Mouse (Mus musculus): ENCODE data around the gene 3110009E18Rik. TPM values are rescaled to one million over a fixed set of nuclear protein-coding genes. Genes with fewer than 3 reads are reported as not detected.

3110009E18Rik gene
- polyA plus RNA-seq, 1 experiment from 2014 or later: 14.6 TPM

DNA sequence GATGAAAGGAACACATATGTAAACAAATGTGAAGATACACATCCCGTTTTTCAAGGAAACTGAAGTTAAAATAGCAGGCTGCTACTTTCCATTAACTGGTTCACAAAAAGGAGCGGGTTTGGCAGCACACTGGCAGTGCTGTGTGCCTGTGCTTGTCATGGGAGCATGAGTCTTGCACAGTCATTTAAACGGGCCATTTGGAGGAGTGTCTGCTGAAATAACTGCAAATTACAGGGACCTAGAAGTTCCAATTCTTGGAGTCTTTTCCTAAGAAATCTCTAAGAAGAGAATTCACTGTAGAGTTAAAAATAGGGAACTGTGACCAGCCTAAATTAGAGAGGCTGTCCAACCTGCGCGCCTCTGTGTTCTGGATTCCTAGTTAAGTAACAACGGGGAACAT lies 70.0 kb downstream of the 3110009E18Rik start:
- no peaks in the 10 kb centered on the region for H3K4me1 ChIP-seq (ENCODE audit: control insufficient read depth, insufficient read depth, low read length)
- no peaks in the 10 kb centered on the region for H3K36me3 ChIP-seq (ENCODE audit: control insufficient read depth, insufficient read depth, low read length)
- no peak overlapping the region for H3K4me3 ChIP-seq (ENCODE audit: low read depth, low read length)
- no peaks in the 10 kb centered on the region for H3K9me3 ChIP-seq (ENCODE audit: control insufficient read depth, low read length)
- H3K27me3 ChIP-seq (replicated peaks; ENCODE audit: control insufficient read depth, insufficient read depth, low read length): no peaks in the 10 kb centered on the region
- no peak overlapping the region for H3K9ac ChIP-seq (ENCODE audit: low read depth, low read length)
- DNase-seq (ENCODE audit: low spot score): no peak
- no peak overlapping the region for H3K4me2 ChIP-seq (ENCODE audit: low read depth, low read length)
- ATAC-seq (ENCODE audit: low read depth): no peak
- H3K27ac ChIP-seq (replicated peaks; ENCODE audit: low read depth, low read length): no peak overlapping the region
- 81% methylated on average over 6 of the region's 6 CpGs for WGBS

DNA sequence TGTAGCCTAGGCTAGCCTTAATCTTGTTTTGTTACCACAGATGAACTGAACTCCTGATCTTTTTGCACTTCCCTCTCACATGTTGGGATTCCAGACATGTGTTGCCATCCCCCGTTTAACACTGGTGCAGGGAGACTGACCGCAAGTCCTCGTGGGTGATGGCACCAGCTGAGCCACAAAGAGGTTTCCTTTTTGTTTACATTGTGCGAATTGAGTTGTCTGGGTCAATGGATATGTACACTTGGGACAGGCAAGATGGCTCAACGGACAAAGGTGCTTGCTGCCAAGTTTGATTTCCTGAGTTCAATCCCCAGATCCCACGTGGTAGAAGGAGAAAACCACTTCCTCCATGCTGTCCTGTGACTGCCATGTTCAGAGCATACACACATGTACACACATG lies 71.3 kb downstream of the 3110009E18Rik start:
- Histone ChIP-seq H3K36me3 (ENCODE audit: control insufficient read depth, insufficient read depth, low read length) (no peaks in the 10 kb centered on the region), H3K9ac (ENCODE audit: low read depth, low read length) (no peak overlapping the region), H3K27me3 (replicated peaks; ENCODE audit: control insufficient read depth, insufficient read depth, low read length) (no peaks in the 10 kb centered on the region), H3K27ac (replicated peaks; ENCODE audit: low read depth, low read length) (no peak overlapping the region), H3K4me3 (ENCODE audit: low read depth, low read length) (no peak overlapping the region), H3K9me3 (ENCODE audit: control insufficient read depth, low read length) (no peaks in the 10 kb centered on the region), H3K4me1 (ENCODE audit: control insufficient read depth, insufficient read depth, low read length) (no peaks in the 10 kb centered on the region), H3K4me2 (ENCODE audit: low read depth, low read length) (no peak overlapping the region)
- WGBS: 73% methylated on average over 6 of the region's 6 CpGs
- DNase-seq (ENCODE audit: low spot score) (no peak), ATAC-seq (ENCODE audit: low read depth) (no peak)

DNA sequence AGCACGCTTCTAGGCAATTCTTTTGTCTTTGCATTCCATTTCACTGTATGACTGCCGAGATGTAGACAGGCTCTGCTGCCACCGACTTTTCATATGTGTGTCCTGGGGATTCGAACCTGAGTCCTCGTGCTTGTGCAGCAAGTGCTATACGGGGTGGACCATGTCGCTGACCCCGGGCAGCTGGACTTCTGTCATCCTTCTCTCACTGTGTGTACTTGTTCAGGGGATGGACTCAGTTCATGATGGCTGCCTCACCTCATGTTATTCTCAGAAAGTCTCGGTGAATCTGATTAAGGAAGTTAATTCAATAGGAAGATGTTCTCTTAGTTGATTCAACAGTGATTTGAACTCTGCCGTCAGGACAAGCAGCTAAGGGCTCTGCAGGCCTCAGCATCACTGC lies 72.6 kb downstream of the 3110009E18Rik start:
- Histone ChIP-seq H3K27ac (replicated peaks; ENCODE audit: low read depth, low read length) (no peak overlapping the region), H3K4me3 (ENCODE audit: low read depth, low read length) (no peak overlapping the region), H3K36me3 (ENCODE audit: control insufficient read depth, insufficient read depth, low read length) (no peaks in the 10 kb centered on the region), H3K9me3 (ENCODE audit: control insufficient read depth, low read length) (no peaks in the 10 kb centered on the region), H3K4me2 (ENCODE audit: low read depth, low read length) (no peak overlapping the region), H3K4me1 (ENCODE audit: control insufficient read depth, insufficient read depth, low read length) (no peaks in the 10 kb centered on the region), H3K27me3 (replicated peaks; ENCODE audit: control insufficient read depth, insufficient read depth, low read length) (no peaks in the 10 kb centered on the region), H3K9ac (ENCODE audit: low read depth, low read length) (no peak overlapping the region)
- no peak for ATAC-seq (ENCODE audit: low read depth)
- DNase-seq (ENCODE audit: low spot score): no peak
- 87% methylated on average over 10 of the region's 10 CpGs for WGBS

DNA sequence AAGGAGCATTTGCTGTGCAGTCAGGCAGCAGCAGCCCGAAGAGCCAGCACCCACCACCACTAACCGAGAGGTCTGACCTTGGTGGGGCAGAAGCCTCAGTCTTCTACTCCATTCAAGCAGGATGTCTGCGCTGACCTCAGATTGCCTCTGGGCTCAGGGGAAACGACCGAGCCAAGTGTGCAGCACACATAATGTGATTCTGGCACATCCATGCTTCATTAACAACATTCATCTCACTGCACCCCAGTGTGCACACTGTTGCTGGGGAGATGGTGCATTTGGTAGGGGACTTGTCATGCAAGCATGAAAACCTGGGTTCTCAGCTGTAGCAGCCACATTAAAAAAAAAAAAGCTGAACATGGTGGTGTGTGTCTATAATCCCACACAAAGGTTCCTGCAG lies 75.0 kb downstream of the 3110009E18Rik start:
- ATAC-seq (ENCODE audit: low read depth) (no peak), DNase-seq (ENCODE audit: low spot score) (no peak)
- no peak overlapping the region for H3K4me3 ChIP-seq (ENCODE audit: low read depth, low read length)
- H3K36me3 ChIP-seq (ENCODE audit: control insufficient read depth, insufficient read depth, low read length): no peaks in the 10 kb centered on the region
- no peaks in the 10 kb centered on the region for H3K4me1 ChIP-seq (ENCODE audit: control insufficient read depth, insufficient read depth, low read length)
- H3K27ac ChIP-seq (replicated peaks; ENCODE audit: low read depth, low read length): no peak overlapping the region
- H3K4me2 ChIP-seq (ENCODE audit: low read depth, low read length): no peak overlapping the region
- H3K9ac ChIP-seq (ENCODE audit: low read depth, low read length): no peak overlapping the region
- no peaks in the 10 kb centered on the region for H3K27me3 ChIP-seq (replicated peaks; ENCODE audit: control insufficient read depth, insufficient read depth, low read length)
- H3K9me3 ChIP-seq (ENCODE audit: control insufficient read depth, low read length): no peaks in the 10 kb centered on the region
- 49% methylated on average over 5 of the region's 5 CpGs for WGBS

DNA sequence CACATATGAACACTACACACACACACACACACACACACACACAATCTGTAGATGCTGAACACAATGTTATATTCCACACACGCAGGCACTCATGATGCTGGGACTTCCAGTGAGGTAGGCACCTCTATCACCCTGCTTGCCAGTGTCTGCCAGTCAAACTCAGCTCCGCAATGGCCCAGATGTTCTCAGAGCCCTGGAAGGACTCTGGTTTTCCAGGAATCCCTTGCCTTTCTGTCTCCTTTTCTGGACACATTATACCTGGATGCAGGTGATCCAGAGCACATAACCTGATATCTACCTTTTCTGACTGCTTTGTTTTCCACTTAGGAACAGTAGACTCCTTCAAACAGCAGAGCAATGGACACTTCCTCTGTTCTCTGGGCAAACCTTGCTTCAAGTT lies 75.7 kb downstream of the 3110009E18Rik start:
- no peaks in the 10 kb centered on the region for H3K9me3 ChIP-seq (ENCODE audit: control insufficient read depth, low read length)

DNA sequence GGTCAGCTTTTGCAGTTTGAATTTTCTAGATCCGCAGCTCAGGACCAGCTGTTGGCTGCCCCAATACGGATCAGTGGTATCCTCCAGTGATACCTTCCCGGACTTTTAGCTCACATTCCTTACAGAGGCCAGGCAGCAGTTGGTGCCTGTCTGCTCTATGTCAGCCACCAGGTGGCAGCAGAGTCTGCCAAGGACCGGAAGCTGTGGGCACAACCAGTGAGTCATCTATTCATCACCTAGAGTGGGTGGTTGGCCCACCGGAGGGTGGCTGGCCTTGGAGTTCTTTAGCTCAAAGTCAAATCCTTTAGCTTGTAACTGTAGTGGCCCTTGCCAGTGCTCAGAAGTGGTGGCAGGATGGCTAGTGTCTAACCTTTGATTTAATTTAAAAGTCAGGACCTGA lies 76.2 kb downstream of the 3110009E18Rik start:
- H3K27ac ChIP-seq (replicated peaks; ENCODE audit: low read depth, low read length): no peak overlapping the region
- H3K4me1 ChIP-seq (ENCODE audit: control insufficient read depth, insufficient read depth, low read length): no peaks in the 10 kb centered on the region
- no peaks in the 10 kb centered on the region for H3K27me3 ChIP-seq (replicated peaks; ENCODE audit: control insufficient read depth, insufficient read depth, low read length)
- ATAC-seq (ENCODE audit: low read depth) (peak; percentile 70; the same call in 1 of the 2 replicates), DNase-seq (ENCODE audit: low spot score) (peak; percentile 69)
- H3K9me3 ChIP-seq (ENCODE audit: control insufficient read depth, low read length): no peaks in the 10 kb centered on the region
- no peak overlapping the region for H3K4me2 ChIP-seq (ENCODE audit: low read depth, low read length)
- no peaks in the 10 kb centered on the region for H3K36me3 ChIP-seq (ENCODE audit: control insufficient read depth, insufficient read depth, low read length)
- WGBS: 7% methylated on average over 5 of the region's 5 CpGs
- H3K9ac ChIP-seq (ENCODE audit: low read depth, low read length): no peak overlapping the region
- H3K4me3 ChIP-seq (ENCODE audit: low read depth, low read length): no peak overlapping the region

More for the DNA sequence above, 75.7 kb downstream of the 3110009E18Rik start:
- H3K4me3 ChIP-seq (ENCODE audit: low read depth, low read length): no peak overlapping the region
- H3K4me1 ChIP-seq (ENCODE audit: control insufficient read depth, insufficient read depth, low read length): no peaks in the 10 kb centered on the region
- DNase-seq (ENCODE audit: low spot score): no peak
- H3K27ac ChIP-seq (replicated peaks; ENCODE audit: low read depth, low read length): no peak overlapping the region
- H3K27me3 ChIP-seq (replicated peaks; ENCODE audit: control insufficient read depth, insufficient read depth, low read length): no peaks in the 10 kb centered on the region
- WGBS: 88% methylated on average over 2 of the region's 2 CpGs
- no peaks in the 10 kb centered on the region for H3K36me3 ChIP-seq (ENCODE audit: control insufficient read depth, insufficient read depth, low read length)
- ATAC-seq (ENCODE audit: low read depth): no peak
- H3K9ac ChIP-seq (ENCODE audit: low read depth, low read length): no peak overlapping the region
- no peak overlapping the region for H3K4me2 ChIP-seq (ENCODE audit: low read depth, low read length)

DNA sequence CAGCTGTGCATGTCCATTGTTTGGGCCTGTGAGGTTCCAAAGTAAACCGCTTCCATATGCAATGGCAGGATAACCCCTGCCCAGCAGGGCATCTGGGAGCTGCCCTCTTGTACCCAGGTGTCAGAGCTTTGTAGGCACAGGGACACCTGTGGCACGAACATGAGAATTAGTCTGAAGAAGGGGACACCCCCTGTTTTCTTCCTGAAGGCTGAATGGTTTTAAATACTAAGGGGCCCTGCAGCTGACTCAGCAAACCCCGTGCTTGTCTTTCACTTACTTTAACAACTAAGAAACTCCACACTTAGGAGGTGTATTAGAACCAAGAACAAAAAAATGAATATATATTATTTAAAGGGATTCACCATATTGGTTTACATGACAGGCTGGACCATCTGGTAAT lies 77.2 kb downstream of the 3110009E18Rik start:
- no peak for ATAC-seq (ENCODE audit: low read depth)
- 46% methylated on average over 3 of the region's 3 CpGs for WGBS
- H3K27me3 ChIP-seq (replicated peaks; ENCODE audit: control insufficient read depth, insufficient read depth, low read length): no peaks in the 10 kb centered on the region

DNA sequence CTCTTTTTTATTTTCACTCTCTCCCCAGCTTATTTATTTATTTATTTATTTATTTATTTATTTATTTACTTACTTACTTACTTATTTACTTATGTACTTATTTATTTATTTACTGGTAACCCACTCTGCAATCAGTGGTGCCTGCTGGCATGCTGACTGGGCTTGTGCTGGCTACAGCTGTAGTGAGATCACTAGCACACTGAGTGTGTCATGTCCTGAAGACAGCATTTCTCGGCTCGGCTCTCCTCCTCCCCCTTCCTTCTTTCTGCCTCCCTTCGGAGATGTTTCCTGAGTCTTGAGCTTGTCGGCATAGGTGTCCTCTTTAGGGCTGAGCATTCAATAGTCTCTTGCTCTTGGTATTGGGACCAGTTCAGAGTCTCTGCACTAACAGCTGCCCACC lies 78.0 kb downstream of the 3110009E18Rik start:
- no peaks in the 10 kb centered on the region for H3K9me3 ChIP-seq (ENCODE audit: control insufficient read depth, low read length)
- no peak for ATAC-seq (ENCODE audit: low read depth)
- no peak overlapping the region for H3K4me3 ChIP-seq (ENCODE audit: low read depth, low read length)

More for the DNA sequence above, 77.2 kb downstream of the 3110009E18Rik start:
- Histone ChIP-seq H3K36me3 (ENCODE audit: control insufficient read depth, insufficient read depth, low read length) (no peaks in the 10 kb centered on the region), H3K9ac (ENCODE audit: low read depth, low read length) (no peak overlapping the region), H3K27ac (replicated peaks; ENCODE audit: low read depth, low read length) (no peak overlapping the region), H3K4me1 (ENCODE audit: control insufficient read depth, insufficient read depth, low read length) (no peaks in the 10 kb centered on the region), H3K4me2 (ENCODE audit: low read depth, low read length) (no peak overlapping the region), H3K4me3 (ENCODE audit: low read depth, low read length) (no peak overlapping the region), H3K9me3 (ENCODE audit: control insufficient read depth, low read length) (no peaks in the 10 kb centered on the region)
- DNase-seq (ENCODE audit: low spot score): no peak

DNA sequence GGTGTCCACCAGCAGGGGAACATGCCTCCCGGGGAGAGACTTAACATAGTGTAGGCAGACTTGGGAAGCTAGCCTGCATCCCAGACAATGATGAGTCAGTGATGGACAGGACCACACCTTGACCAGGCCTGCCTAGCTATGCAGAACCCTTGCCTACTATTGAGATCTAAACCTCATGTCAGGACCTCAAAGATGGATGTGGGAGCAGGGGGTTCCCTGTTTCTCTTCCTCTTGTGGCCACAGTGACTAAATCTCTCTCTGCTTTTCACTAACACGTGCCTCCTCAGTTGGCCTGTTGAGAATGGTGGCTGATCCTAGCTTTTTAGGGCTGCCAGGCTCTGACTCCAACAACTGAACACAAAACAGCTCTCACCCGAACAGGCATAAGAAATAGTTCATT lies 81.6 kb downstream of the 3110009E18Rik start:
- H3K4me1 ChIP-seq (ENCODE audit: control insufficient read depth, insufficient read depth, low read length): no peaks in the 10 kb centered on the region
- no peak overlapping the region for H3K27ac ChIP-seq (replicated peaks; ENCODE audit: low read depth, low read length)
- H3K27me3 ChIP-seq (replicated peaks; ENCODE audit: control insufficient read depth, insufficient read depth, low read length): no peaks in the 10 kb centered on the region
- H3K4me2 ChIP-seq (ENCODE audit: low read depth, low read length): no peak overlapping the region
- ATAC-seq (ENCODE audit: low read depth) (no peak), DNase-seq (ENCODE audit: low spot score) (no peak)
- no peaks in the 10 kb centered on the region for H3K36me3 ChIP-seq (ENCODE audit: control insufficient read depth, insufficient read depth, low read length)
- H3K9ac ChIP-seq (ENCODE audit: low read depth, low read length): no peak overlapping the region
- no peaks in the 10 kb centered on the region for H3K9me3 ChIP-seq (ENCODE audit: control insufficient read depth, low read length)
- H3K4me3 ChIP-seq (ENCODE audit: low read depth, low read length): no peak overlapping the region
- 53% methylated on average over 3 of the region's 3 CpGs for WGBS

More for the DNA sequence above, 78.0 kb downstream of the 3110009E18Rik start:
- no peak overlapping the region for H3K9ac ChIP-seq (ENCODE audit: low read depth, low read length)
- no peaks in the 10 kb centered on the region for H3K36me3 ChIP-seq (ENCODE audit: control insufficient read depth, insufficient read depth, low read length)
- no peak overlapping the region for H3K27ac ChIP-seq (replicated peaks; ENCODE audit: low read depth, low read length)
- H3K4me2 ChIP-seq (ENCODE audit: low read depth, low read length): no peak overlapping the region
- no peaks in the 10 kb centered on the region for H3K4me1 ChIP-seq (ENCODE audit: control insufficient read depth, insufficient read depth, low read length)
- no peaks in the 10 kb centered on the region for H3K27me3 ChIP-seq (replicated peaks; ENCODE audit: control insufficient read depth, insufficient read depth, low read length)
- 79% methylated on average over 4 of the region's 4 CpGs for WGBS
- no peak for DNase-seq (ENCODE audit: low spot score)

Data from embryonic facial prominence, embryonic 14.5 days (tissue).